Mouse (Mus musculus) G1E (cell line): ENCODE results near the gene Nup107.

Source experiments
- CTCF ChIP-seq: IDR thresholded peaks from 2 replicates; pipeline ENCODE4 v1.5.1; 2012; ENCODE audit warnings: low read depth, low read length, inconsistent platforms, mixed read lengths
- GATA1 ChIP-seq: IDR thresholded peaks from 2 replicates; pipeline ENCODE4 v1.6.1; 2012; ENCODE audit warnings: borderline replicate concordance, low read length, inconsistent platforms, mixed read lengths
- POLR2AphosphoS5 ChIP-seq: IDR thresholded peaks from 2 replicates; pipeline ENCODE4 v1.6.1; 2012; ENCODE audit warnings: low read depth, low read length, inconsistent platforms; ENCODE audit not compliant: insufficient replicate concordance

GRCm38 (mm10) chr10:117803870-117804850 lies 11.7 kb upstream of the Nup107 start:
- no peak for TF ChIP-seq CTCF
- no peak for TF ChIP-seq GATA1
- no peak for TF ChIP-seq POLR2AphosphoS5
